Mouse (Mus musculus) adrenal gland, postnatal 36 days (tissue): Measurements from ENCODE around the gene Gprc6a. TPM values are rescaled to one million over a fixed set of nuclear protein-coding genes. Genes with fewer than 3 reads are reported as not detected.

Source experiments
- DNase-seq, 2 experiments: peaks; one replicate each; pipeline ENCODE4 v3.0.0; 2021; ENCODE audit warnings: mixed read lengths in 1 of 2
- long read RNA-seq, 2 experiments: library from polyadenylated mRNA; stranded (forward); transcript quantifications; one replicate each; pipeline ENCODE4 v2.0.0; 2021; ENCODE audit warnings: borderline sequencing depth in 2 of 2
- total RNA-seq, 2 experiments: library from RNA; stranded (reverse); gene quantifications; 2 replicates each; pipeline ENCODE4 v1.2.3; 2021

The Gprc6a gene
- not detected for total RNA-seq
- long read RNA-seq, experiment 1, result 0 reads
- long read RNA-seq, experiment 2, result 0 reads

GRCm38 (mm10) chr10:51631411-51632136 is at the start of gene Gprc6a:
Gprc6a (minus strand) TSS chr10:51631461.
- DNase-seq, result no peak

DNA sequence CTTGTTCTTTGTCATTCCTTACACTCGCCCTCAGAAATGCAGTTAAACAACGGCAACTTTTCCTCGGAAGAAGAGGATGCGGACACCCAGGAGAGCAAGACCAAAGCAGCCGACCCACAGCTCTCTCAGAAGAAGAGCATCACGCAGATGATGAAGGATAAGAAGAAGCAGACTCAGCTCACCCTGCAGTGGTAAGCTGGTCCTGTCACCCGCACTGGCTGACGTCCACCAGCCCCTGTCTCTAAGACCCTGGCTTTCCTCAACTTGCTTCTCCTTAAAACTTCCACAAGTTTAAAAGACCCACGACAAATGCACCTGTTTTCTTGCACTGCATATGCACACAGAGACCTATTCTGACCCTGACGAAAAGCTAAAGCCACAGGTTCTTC is 47.0 kb upstream of the Gprc6a start:
- no peak for DNase-seq

- DNase-seq, result peak in 1 of 2 experiments; percentile 2
Observed at GRCm38 (mm10) chr10:51677548-51678250, 46.4 kb upstream of the Gprc6a start, which contains the start of gene Rfx6. Rfx6 (plus strand) TSS chr10:51677756.

GRCm38 (mm10) chr10:51672082-51672779 is 41.0 kb upstream of the Gprc6a start:
- no peak for DNase-seq

- no peak for DNase-seq
Observed at GRCm38 (mm10) chr10:51671583-51671982, 40.3 kb upstream of the Gprc6a start.

- DNase-seq, result no peak
Observed at GRCm38 (mm10) chr10:51669334-51669733, 38.1 kb upstream of the Gprc6a start.

GRCm38 (mm10) chr10:51657324-51657723 is 26.1 kb upstream of the Gprc6a start:
- DNase-seq, result no peak

DNA sequence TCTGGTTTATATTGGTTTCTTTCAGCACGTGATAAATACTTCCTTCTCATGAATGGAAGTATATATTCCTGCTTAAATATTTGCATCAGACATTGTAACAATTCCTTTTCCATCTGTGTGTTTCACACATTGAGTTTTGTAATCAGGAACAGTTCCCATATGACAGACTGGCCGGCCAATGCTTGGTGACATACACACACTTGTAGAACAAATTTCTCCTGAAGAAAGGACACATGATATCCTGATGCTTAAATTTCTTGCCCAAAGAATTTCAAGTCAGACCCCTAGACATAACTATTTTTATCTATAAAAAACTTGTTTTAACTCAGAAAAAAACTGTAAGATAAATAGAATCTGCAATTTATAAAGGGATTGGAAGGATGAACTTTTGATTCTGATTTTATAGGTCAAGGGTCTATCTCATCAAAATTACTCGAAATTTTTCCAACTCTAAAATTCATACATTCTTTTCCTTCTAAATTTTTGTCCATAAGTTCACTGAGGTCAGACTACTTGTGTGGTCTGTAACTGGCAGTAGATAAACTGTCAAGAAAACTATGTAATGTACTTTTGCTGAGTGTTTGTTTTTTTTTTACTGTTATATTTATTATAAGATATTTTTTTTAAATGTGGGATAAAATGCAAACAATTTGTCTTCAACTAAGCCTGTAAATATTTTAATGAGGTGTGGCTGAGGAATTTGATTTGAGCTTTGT is 18.4 kb upstream of the Gprc6a start:
- no peak for DNase-seq

DNA sequence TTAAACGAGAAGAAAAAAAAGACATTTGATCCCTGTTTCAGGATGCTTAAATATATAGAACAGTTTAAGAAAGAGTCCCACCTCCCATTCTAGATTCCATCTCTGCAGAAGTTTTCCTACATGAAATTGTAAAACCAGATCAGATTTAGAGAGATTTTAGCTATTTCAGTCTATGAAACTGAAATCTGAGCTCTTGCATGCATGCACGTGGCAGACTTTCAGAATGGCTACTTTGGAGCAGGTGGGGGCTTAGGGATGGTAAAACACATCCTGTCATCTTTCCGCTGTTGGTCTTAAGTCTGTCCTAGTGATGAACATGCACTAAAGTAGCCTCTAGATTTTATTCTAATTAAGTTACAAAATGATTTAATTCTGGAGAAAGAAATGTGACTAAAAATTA is 10.1 kb downstream of the Gprc6a start:
- no peak for DNase-seq

DNA sequence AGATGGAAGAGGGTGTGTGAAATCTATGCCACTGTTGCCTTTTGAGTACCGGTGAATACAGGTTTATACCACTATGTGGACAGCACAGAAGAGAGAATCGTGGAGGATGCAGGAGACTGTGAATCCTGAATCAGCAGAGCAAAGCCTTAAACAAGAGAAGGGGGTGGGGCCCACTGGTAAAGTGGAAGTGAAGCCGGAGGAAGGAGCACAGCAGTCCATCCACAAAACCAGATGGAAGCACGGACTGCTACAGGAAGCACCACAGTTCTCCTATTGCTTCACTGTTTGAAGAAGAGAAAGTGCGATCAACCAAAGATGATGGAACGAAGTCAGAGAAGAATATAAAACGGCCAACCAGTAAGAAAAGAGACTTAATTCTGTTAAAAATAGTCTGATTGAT is 11.1 kb downstream of the Gprc6a start:
- DNase-seq, result no peak

- DNase-seq, result no peak
Observed at GRCm38 (mm10) chr10:51618538-51618937, 12.7 kb downstream of the Gprc6a start.

DNA sequence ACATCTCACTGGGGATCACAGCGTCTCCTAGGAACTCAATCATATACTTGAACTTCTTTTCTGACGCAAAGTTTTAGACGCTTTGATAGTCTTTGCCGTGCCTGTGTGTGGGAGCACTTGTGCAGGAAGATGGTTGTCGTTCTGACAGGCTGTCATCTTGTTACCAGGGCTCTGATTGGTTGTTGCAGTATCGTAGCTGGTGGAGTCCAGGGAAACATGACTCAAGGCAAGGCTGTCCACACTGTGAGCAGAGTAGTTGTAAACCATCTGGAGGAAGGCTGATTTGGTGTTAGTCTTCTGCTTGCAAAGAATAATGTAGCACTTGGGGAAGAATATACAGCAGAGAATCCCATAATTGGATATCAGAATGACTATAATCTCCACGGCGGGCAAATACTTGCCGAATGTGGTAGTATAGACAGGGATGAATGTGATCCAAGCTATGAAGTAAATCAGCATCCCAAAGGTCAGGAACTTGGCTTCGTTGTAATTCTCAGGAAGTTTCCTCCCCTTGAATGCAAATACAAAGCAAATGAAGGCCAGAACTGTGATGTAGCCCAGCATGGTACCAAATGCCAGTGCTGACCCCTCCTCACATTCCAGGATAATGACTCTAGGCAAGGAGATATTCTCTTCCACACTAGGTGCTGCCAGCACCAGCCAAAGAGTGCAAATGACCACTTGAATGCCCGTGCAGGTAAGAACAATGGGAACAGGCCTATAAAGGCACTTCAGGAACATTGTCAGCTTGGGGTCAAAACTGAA is 16.3 kb downstream of the Gprc6a start:
- DNase-seq, result no peak

- DNase-seq, result no peak
Observed at GRCm38 (mm10) chr10:51613421-51613820, 17.8 kb downstream of the Gprc6a start.

DNA sequence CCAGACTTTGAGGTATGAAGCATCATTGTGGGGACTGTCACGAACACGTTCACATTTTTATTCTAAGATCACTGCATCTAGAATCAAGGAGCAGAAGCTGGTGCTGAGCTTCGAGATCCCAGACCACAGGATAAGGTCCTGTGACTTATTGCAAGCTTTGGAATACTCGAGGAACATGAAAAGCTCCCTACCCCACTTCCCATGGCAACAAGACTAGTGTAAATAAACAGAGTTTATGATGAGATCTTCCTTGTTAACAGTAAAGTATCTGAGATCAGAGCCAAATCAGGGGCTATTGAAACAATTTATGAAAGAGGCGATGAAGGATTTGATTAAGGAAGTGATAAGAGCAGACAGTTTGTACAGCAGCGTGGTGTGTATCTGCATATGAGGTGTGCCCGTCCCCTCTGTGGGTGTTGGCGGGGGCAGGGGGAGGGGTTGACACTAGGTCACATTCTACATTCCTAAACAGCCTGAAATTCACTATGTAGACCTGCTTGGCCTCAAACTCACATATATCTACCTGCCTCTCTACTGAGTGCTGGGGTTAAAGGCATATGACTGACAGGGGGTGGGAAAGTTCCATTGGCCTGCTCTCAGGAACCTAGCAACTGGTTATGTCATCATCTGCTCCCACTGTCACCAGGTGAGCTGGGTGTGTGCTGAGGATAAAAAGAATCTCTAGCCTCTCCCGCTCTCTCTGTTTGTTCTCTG is 19.1 kb downstream of the Gprc6a start:
- no peak for DNase-seq

- DNase-seq, result no peak
Observed at GRCm38 (mm10) chr10:51609741-51610425, 21.4 kb downstream of the Gprc6a start.

- no peak for DNase-seq
Observed at GRCm38 (mm10) chr10:51596928-51597635, 34.2 kb downstream of the Gprc6a start.

GRCm38 (mm10) chr10:51595001-51595931 is 36.0 kb downstream of the Gprc6a start:
- DNase-seq, result peak in 1 of 2 experiments; percentile 4

GRCm38 (mm10) chr10:51591574-51591973 is 39.7 kb downstream of the Gprc6a start:
- no peak for DNase-seq
